13 mouse cellular contexts compared by ENCODE assay signal in the genomic region with DNA sequence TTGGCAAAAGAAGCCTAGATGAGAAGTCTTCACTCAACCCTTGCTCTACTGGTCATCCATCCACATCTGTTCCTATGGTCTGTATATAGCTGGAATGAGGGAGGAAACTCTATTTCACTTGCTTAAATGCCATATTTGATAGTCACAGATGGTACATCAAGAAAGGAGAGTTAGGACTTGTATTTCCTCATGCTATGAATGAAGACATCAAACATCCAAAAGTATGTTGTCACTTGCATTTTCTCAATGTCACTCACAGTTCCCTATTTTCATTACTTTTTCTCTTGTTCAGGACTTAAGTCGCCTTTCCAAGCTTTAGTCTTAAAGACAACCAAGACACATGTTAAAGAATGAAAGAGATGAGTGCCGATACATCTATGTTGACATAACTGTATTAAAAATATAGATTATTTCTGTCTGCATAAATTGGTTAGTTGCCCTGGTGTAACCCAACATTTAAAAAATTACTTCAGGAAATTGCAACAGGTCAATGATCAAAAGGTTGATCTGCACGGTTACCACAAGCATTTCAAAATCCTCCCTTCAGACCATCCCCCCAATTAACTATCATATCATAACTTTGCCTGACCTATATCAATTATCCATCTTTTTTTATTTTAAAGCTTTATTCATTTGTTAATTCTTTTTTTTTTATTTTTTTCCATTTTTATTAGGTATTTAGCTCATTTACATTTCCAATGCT.
"Had no signal": no experiment of that assay in that cellular context is flagged by ENCODE, and none has a peak within 500 bp of the region (broad histone marks: within the 10 kb centered on the region; RNA-seq: fewer than 3 reads in every experiment).

No protein-coding gene starts in this region.

- ATAC-seq: liver, postnatal 0 days; lung, postnatal 0 days; midbrain, embryonic 13.5 days; midbrain, embryonic 15.5 days had no signal

- DNase-seq: liver, embryonic 13.5 days; liver, postnatal 0 days; lung, adult 2 months; lung, postnatal 14 days; lung, postnatal 36 days; right cerebral cortex, postnatal 14 days; spleen, adult 18-20 months; thymus, adult 2 months; thymus, postnatal 25 days; thymus, postnatal 4 days had no signal
